Mouse (Mus musculus): ENCODE data around the gene Col9a1.

- TF ChIP-seq CTCF (IDR thresholded peaks at IDR 0.05; ENCODE audit: extremely low read depth, insufficient read depth, low read length) (peak; percentile 82), POLR2A (IDR thresholded peaks at IDR 0.05; ENCODE audit: extremely low read depth, insufficient read depth, low read length) (no peak)
Observed at GRCm38 (mm10) chr1:24249105-24249664, 71.8 kb downstream of the Col9a1 start.
